Mouse (Mus musculus) G1E (cell line): ENCODE results near the gene 1700069L16Rik. TPM values are rescaled to one million over a fixed set of nuclear protein-coding genes. Genes with fewer than 3 reads are reported as not detected.

ENCODE experiments used
- ATAC-seq: 2 replicates; pipeline ENCODE4 v1.8.0; 2016; ENCODE audit warnings: mild to moderate bottlenecking; ENCODE audit not compliant: insufficient number of reproducible peaks, poor library complexity, low FRiP score, severe bottlenecking; ENCODE audit errors: extremely low read depth
- DNase-seq: peaks from one replicate; pipeline ENCODE4 v3.0.0; 2012; ENCODE audit warnings: low spot score
- H3K27me3 ChIP-seq: 2 replicates; pipeline ENCODE4 v1.6.1; 2012; ENCODE audit warnings: mild to moderate bottlenecking, low read length, inconsistent platforms; ENCODE audit not compliant: insufficient read depth
- H3K36me3 ChIP-seq: replicated peaks from 2 replicates; pipeline ENCODE3; 2012; ENCODE audit warnings: mild to moderate bottlenecking, inconsistent platforms
- H3K4me1 ChIP-seq: 2 replicates; pipeline ENCODE4 v1.6.1; 2012; ENCODE audit warnings: low read depth, low read length, inconsistent platforms, mixed read lengths; ENCODE audit not compliant: insufficient read depth
- H3K4me3 ChIP-seq: 2 replicates; pipeline ENCODE4 v1.5.1; 2012; ENCODE audit warnings: low read depth, mild to moderate bottlenecking, inconsistent platforms, low read length, moderate library complexity, mixed read lengths
- H3K9me3 ChIP-seq: replicated peaks from 2 replicates; pipeline ENCODE4 v1.6.1; 2012; ENCODE audit warnings: inconsistent platforms
- CTCF ChIP-seq: IDR thresholded peaks from 2 replicates; pipeline ENCODE4 v1.5.1; 2012; ENCODE audit warnings: low read depth, low read length, inconsistent platforms, mixed read lengths
- GATA1 ChIP-seq: IDR thresholded peaks from 2 replicates; pipeline ENCODE4 v1.6.1; 2012; ENCODE audit warnings: borderline replicate concordance, low read length, inconsistent platforms, mixed read lengths
- GATA2 ChIP-seq: IDR thresholded peaks from 2 replicates; pipeline ENCODE4 v1.6.1; 2012; ENCODE audit warnings: low read depth, low read length, inconsistent platforms, borderline replicate concordance
- POLR2AphosphoS5 ChIP-seq: IDR thresholded peaks from 2 replicates; pipeline ENCODE4 v1.6.1; 2012; ENCODE audit warnings: low read depth, low read length, inconsistent platforms; ENCODE audit not compliant: insufficient replicate concordance
- TAL1 ChIP-seq: conservative IDR thresholded peaks from 2 replicates; pipeline ENCODE4 v1.6.1; 2012; ENCODE audit warnings: low read depth, low read length, inconsistent platforms, mixed read lengths
- polyA plus RNA-seq: library from polyadenylated mRNA; stranded (reverse); fragments of >175 nt; gene quantifications from 2 replicates; pipeline ENCODE4 v1.2.3, GENCODE M21; 2012
- total RNA-seq, 2 experiments: library from RNA; stranded (forward) in 1 of 2; stranded (reverse) in 1 of 2; fragments of 200-1000 nt in 1 of 2; fragments of >200 nt in 1 of 2; fragmentation: Nextera tagmentation in 1 of 2; gene quantifications; 2 replicates each; pipeline ENCODE4 v1.2.3; 2014 to 2017

Gene 1700069L16Rik
- total and polyA plus RNA-seq, 3 experiments, result not detected

DNA sequence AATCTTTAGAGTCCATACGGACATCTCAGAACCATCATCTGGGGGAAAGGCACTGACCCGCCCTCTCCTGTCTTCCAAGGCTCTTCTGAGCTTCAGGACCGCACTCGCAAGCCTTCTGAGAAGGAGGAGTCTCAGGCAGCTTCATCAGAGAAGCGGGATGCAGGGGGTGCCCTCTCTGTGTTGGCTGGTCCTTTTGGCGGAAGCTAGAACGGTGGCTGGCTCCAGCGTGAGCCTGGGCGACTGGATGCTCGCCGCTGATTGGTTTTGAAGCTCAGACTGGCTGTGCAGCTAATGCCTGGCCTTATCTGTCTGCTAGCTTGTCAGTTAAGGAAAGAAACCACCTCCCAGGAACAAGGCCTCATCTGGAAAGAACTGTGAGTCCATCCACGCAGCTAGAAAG is 2.7 kb upstream of the 1700069L16Rik start:
- DNase-seq (no peak), ATAC-seq (no peak)
- Histone ChIP-seq H3K4me1 (no peaks in the 10 kb centered on the region), H3K4me3 (no peak overlapping the region), H3K36me3 (no peaks in the 10 kb centered on the region), H3K27me3 (no peaks in the 10 kb centered on the region; the same call in 1 of the 2 replicates), H3K9me3 (peaks cover 19% of the 10 kb centered on the region)
- TF ChIP-seq TAL1 (no peak), GATA2 (no peak), GATA1 (no peak), POLR2AphosphoS5 (no peak), CTCF (no peak)

- no peaks in the 10 kb centered on the region; the same call in 1 of the 2 replicates for H3K27me3 ChIP-seq
- H3K9me3 ChIP-seq, result peaks cover 24% of the 10 kb centered on the region
- ATAC-seq, result no peak
These were observed 2.0 kb upstream of the 1700069L16Rik start for GRCm38 (mm10) chr5:113726618-113727017.

DNA sequence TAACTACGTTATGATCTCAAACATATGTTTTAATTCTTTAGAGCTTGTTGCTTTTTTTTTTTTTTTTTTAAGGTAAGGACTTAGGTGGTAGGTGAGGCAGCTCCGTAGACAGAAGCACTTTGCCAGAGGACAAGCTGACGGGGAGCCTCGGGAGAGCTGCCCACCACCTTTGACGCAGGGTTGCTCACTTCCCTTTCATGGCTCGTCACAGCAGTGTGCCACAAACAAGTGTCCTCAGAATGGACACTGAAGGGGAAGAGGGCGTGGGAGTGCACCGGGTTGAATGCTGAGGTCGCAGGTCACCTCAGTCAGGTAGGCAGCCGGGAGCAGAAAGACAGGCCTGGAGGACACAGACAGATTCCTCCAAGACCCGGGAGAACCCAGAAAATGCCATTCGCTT is 845 bp upstream of the 1700069L16Rik start:
- DNase-seq (no peak), ATAC-seq (no peak)
- TF ChIP-seq GATA1, result no peak
- TF ChIP-seq CTCF, result no peak
- TF ChIP-seq TAL1, result no peak
- TF ChIP-seq POLR2AphosphoS5, result no peak
- TF ChIP-seq GATA2, result no peak
- Histone ChIP-seq H3K36me3 (no peaks in the 10 kb centered on the region), H3K4me3 (no peak overlapping the region), H3K27me3 (no peaks in the 10 kb centered on the region; the same call in 1 of the 2 replicates), H3K9me3 (peaks cover 25% of the 10 kb centered on the region), H3K4me1 (no peaks in the 10 kb centered on the region)

More at GRCm38 (mm10) chr5:113726618-113727017, 2.0 kb upstream of the 1700069L16Rik start:
- Histone ChIP-seq H3K4me3 (no peak overlapping the region), H3K36me3 (no peaks in the 10 kb centered on the region), H3K4me1 (no peaks in the 10 kb centered on the region)
- TF ChIP-seq POLR2AphosphoS5 (no peak), CTCF (no peak), GATA2 (no peak), GATA1 (no peak), TAL1 (no peak)
- no peak for DNase-seq

DNA sequence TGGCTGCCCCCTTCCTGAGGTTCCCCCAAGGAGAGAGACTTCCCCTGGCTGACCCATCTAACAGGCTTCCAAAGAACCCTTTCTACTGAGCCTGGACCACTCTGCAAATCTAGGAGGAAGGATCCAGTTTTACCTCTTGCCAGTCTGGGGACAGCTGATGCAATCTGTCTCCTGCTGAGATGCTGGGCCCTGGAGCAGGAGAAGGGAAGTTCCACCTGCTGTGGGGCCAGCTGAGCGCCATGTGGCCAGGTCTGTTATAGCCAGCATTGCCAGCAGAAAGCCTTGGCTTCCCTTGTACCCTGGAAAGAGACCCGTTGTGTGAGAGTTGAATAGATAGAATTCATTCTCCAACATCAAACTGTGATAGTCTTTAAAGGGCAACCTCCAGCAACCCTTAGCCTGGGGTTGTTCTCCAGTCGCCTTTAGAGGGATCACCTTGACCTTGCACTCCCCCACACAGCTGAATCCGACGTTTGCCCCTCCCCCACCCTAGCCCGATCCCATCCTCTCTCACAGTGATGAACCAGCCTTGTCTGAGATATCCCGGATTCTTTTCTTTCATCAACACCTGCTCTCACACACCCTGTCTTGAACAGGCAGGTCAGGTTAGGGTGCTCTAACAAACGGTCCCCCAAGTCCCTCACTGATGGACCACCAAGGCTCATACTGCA is 870 bp downstream of the 1700069L16Rik start:
- ATAC-seq, result no peak
- no peak for TF ChIP-seq CTCF
- TF ChIP-seq GATA2, result no peak
- TF ChIP-seq POLR2AphosphoS5, result no peak
- no peak for TF ChIP-seq GATA1
- no peaks in the 10 kb centered on the region for H3K27me3 ChIP-seq
- DNase-seq, result no peak
- H3K9me3 ChIP-seq, result peaks cover 30% of the 10 kb centered on the region
- H3K4me3 ChIP-seq, result no peak overlapping the region
- no peaks in the 10 kb centered on the region for H3K36me3 ChIP-seq
- H3K4me1 ChIP-seq, result no peaks in the 10 kb centered on the region

DNA sequence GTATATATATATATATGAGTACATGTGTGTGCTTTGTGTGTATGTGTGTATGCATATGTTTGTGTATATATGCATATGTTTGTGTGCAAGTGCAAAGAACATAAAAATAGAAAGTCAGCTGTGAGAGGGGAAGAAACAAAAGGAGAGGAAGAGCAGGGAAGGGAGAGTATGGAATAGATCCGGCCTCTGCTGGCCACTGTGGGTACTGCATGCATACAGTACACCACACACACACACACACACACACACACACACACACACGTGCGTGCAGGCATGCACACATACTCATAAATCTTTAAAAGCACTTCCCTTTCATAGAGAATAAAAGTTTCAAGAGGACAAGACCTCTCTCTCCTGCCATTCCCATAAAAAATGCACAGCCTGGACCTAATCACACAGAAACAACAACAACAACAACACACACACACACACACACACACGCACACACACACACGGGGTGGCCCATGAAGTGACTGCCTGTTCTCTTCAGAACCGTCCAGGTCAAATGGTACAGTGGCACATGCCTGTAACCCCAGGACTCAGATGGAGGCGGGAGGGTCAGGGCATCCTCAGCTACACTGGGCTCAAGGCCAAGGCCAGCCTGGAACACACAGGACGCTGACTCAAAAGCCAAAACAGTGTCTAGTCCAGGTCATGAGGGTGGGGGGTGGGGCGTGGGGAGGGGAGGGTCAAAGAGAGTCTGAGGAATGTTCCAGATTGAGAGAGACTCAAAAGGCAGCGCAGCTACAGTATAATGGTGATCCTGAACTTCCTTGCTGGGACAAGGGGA is 2.2 kb downstream of the 1700069L16Rik start:
- Histone ChIP-seq H3K4me3 (no peak overlapping the region), H3K4me1 (no peaks in the 10 kb centered on the region), H3K9me3 (peaks cover 33% of the 10 kb centered on the region), H3K36me3 (no peaks in the 10 kb centered on the region), H3K27me3 (no peaks in the 10 kb centered on the region)
- ATAC-seq, result no peak
- TF ChIP-seq GATA2, result no peak
- TF ChIP-seq GATA1, result no peak
- TF ChIP-seq CTCF, result no peak; the same call in 1 of the 2 replicates
- no peak for TF ChIP-seq TAL1
- TF ChIP-seq POLR2AphosphoS5, result no peak
- no peak for DNase-seq

DNA sequence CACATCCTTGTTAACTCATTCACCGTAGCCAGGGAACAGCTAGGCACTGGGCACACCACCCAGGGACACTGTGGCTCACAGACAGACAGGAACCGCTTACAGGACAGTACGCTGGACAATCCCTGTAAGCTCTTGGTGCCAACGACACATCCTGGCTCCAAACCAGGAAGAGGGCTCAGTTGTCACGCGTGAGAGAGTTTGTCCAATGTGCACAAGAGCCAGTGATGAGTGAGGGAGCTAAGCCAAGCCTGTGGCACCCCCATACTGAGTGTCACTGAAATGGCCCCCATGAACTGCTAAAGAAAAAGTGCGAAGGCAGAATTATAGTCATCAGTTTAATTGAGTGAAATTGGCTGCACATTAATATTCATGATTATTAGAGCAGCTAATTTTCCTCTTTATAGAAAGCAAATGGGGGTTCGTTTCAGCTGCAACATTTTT is 5.3 kb downstream of the 1700069L16Rik start:
- DNase-seq, result no peak
- no peak for TF ChIP-seq GATA1
- no peak for TF ChIP-seq TAL1
- no peak for TF ChIP-seq POLR2AphosphoS5
- TF ChIP-seq CTCF, result no peak
- TF ChIP-seq GATA2, result no peak
- Histone ChIP-seq H3K4me3 (no peak overlapping the region), H3K4me1 (no peaks in the 10 kb centered on the region), H3K36me3 (no peaks in the 10 kb centered on the region), H3K9me3 (peaks cover 45% of the 10 kb centered on the region), H3K27me3 (no peaks in the 10 kb centered on the region)
- no peak for ATAC-seq
